Mouse (Mus musculus) layer of hippocampus, adult 8-10 months (tissue): ENCODE measurements at regions not wholly inside any gene's neighbourhood (a gene's known extent, or its start where the extent isn't known, plus 50 kb on each side); places are given as distances from the start of the nearest gene placed in this dataset.
A peak's percentile ranks its signal among the peaks of the same experiment; 100 is the strongest.

Experiments
- DNase-seq, 2 experiments: peaks; one replicate each; pipeline ENCODE4 v3.0.0; 2022; ENCODE audit warnings: low spot score in 2 of 2

- DNase-seq: no peak
Observed at GRCm38 (mm10) chr3:33717317-33717716, 82.3 kb upstream of the Ttc14 start.

DNA sequence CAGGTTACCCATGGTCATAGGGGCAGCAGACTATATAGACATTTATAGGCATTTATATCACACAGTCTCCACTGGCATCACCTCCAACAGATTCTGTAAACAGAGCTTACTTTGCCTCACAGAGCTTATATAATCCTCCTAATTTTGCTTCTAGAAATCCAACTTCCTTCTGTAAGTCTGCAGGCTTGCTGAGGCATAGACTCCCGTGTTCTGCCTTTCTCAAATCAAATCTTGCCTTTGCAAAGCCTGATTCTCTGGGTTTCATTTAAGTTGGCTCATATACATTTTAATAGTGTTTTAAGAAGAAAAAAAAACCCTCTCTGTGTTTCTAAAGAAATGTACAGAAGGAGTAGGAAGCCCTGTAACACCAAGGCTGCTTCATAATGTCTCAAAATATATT is 71.7 kb upstream of the Ttc14 start:
- DNase-seq: no peak

DNA sequence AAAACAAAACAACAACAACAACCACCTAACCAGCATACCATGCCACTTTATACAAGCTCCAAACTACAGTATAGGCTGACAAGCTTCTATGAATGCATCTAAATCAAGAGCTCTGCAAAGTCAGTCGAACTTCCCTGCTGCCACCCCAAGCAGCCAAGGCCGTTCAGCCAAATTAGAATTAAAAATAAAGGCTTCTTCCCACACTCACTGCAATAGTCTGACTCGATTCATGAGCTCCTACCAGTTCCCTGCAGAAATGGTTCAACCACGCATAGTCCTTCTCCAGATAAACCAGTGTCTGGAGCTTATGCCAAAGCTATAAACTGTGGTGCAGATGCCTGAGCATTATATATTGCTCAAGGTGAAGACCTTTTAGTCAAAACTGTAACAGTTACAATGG is 69.3 kb upstream of the Ttc14 start:
- no peak for DNase-seq

DNA sequence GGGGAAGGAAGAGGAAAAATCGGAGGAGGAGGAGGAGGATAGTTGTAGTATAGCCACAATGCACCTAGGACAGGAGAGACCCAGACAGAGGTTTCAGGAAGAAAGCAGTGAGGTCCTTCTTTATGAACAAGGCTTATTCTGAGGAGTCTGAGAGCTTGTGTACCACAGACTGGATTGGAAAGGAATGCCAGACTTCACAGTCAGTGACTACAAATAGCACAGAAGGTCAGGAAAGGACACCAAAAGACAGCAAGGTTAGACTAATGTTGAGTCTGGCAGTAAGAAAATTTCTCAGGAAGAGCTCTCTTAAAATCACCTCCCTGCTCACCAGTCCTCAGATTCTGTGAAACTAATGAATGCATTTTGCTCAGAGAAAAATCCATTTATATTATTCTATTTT is 62.1 kb upstream of the Ttc14 start:
- no peak for DNase-seq

DNA sequence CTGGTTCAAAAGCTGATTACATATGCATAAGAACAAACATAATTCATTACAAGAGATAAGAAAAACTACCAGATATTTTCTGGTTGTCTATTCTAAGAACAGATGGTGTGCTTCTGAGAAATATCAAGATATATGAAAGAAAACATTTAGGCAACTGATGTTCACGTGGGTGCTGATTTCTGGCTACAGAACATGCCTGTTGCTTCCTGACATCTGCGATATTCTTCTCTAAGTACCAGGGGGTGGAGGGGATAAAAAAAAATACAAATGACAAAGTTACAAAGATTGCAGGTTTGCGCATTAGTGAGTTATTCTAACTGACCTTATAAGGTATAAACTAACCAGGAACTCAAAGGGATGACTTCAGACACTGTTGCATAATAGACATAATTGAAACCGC is 57.5 kb upstream of the Ttc14 start:
- peak; percentile 29 to 48 for DNase-seq
